Mouse (Mus musculus) brain, embryonic 14.5 days (tissue): Measurements from ENCODE around the gene Rwdd3.

Source experiments
- CTCF ChIP-seq: fragments of 200-500 bp; IDR thresholded peaks from 2 replicates; pipeline ENCODE4 v1.5.1; 2012; ENCODE audit warnings: inconsistent platforms, mild to moderate bottlenecking, moderate library complexity, borderline replicate concordance; ENCODE audit not compliant: insufficient read depth, insufficient read length; ENCODE audit errors: extremely low read depth
- POLR2A ChIP-seq: fragments of 200-500 bp; IDR thresholded peaks from 2 replicates; pipeline ENCODE4 v1.6.1; 2012; ENCODE audit warnings: mild to moderate bottlenecking, inconsistent platforms, borderline replicate concordance; ENCODE audit not compliant: poor library complexity, insufficient read depth, insufficient read length, severe bottlenecking; ENCODE audit errors: extremely low read depth

- TF ChIP-seq POLR2A (no peak), CTCF (no peak)
These were observed 66.1 kb downstream of the Rwdd3 start for GRCm38 (mm10) chr3:121105408-121105708.
